Mouse (Mus musculus) 3T3-L1 (cell line): ENCODE results near the gene Wnk2.

Experiments
- DNase-seq: peaks from one replicate; pipeline ENCODE4 v3.0.0-alpha.2; 2015; ENCODE audit warnings: low read depth, low spot score

Gene Wnk2

GRCm38 (mm10) chr13:49044145-49044561 is 103.7 kb downstream of the Wnk2 start:
- DNase-seq: no peak

- no peak for DNase-seq
These were observed 105.4 kb downstream of the Wnk2 start for GRCm38 (mm10) chr13:49042371-49042770.

- peak; percentile 69 for DNase-seq
These were observed 110.8 kb downstream of the Wnk2 start for GRCm38 (mm10) chr13:49036928-49037574.

- no peak for DNase-seq
These were observed 111.4 kb downstream of the Wnk2 start for GRCm38 (mm10) chr13:49036436-49036835.

- DNase-seq: no peak
These were observed 116.8 kb downstream of the Wnk2 start for GRCm38 (mm10) chr13:49031029-49031428.

GRCm38 (mm10) chr13:49028757-49029539 is 118.9 kb downstream of the Wnk2 start:
- no peak for DNase-seq

GRCm38 (mm10) chr13:49027057-49027456 is 120.8 kb downstream of the Wnk2 start:
- DNase-seq: no peak

GRCm38 (mm10) chr13:49025521-49025920 is 122.3 kb downstream of the Wnk2 start:
- no peak for DNase-seq

GRCm38 (mm10) chr13:49024763-49025162 is 123.1 kb downstream of the Wnk2 start:
- no peak for DNase-seq

GRCm38 (mm10) chr13:49021693-49022092 is 126.1 kb downstream of the Wnk2 start:
- peak; percentile 62 for DNase-seq

GRCm38 (mm10) chr13:49020152-49020551 is 127.7 kb downstream of the Wnk2 start:
- no peak for DNase-seq

GRCm38 (mm10) chr13:49017375-49017774 is 130.4 kb downstream of the Wnk2 start:
- DNase-seq: no peak

- no peak for DNase-seq
These were observed 131.5 kb downstream of the Wnk2 start for GRCm38 (mm10) chr13:49016311-49016761.

- DNase-seq: no peak
These were observed 132.2 kb downstream of the Wnk2 start for GRCm38 (mm10) chr13:49015366-49016306.

- DNase-seq: no peak
These were observed 134.5 kb downstream of the Wnk2 start for GRCm38 (mm10) chr13:49013206-49013794.

- peak; percentile 64 for DNase-seq
These were observed 146.1 kb downstream of the Wnk2 start for GRCm38 (mm10) chr13:49001691-49002090.

- DNase-seq: peak; percentile 82
These were observed 149.2 kb downstream of the Wnk2 start for GRCm38 (mm10) chr13:48998591-48998990.

GRCm38 (mm10) chr13:48996731-48997130 is 151.1 kb downstream of the Wnk2 start:
- no peak for DNase-seq

- DNase-seq: no peak
These were observed 152.9 kb downstream of the Wnk2 start for GRCm38 (mm10) chr13:48994903-48995302.

GRCm38 (mm10) chr13:48992914-48993313 is 154.9 kb downstream of the Wnk2 start:
- DNase-seq: no peak

GRCm38 (mm10) chr13:48990138-48990537 is 157.7 kb downstream of the Wnk2 start:
- peak; percentile 76 for DNase-seq
